Mouse (Mus musculus): Measurements from ENCODE around the gene Glrb.

Glrb gene

DNA sequence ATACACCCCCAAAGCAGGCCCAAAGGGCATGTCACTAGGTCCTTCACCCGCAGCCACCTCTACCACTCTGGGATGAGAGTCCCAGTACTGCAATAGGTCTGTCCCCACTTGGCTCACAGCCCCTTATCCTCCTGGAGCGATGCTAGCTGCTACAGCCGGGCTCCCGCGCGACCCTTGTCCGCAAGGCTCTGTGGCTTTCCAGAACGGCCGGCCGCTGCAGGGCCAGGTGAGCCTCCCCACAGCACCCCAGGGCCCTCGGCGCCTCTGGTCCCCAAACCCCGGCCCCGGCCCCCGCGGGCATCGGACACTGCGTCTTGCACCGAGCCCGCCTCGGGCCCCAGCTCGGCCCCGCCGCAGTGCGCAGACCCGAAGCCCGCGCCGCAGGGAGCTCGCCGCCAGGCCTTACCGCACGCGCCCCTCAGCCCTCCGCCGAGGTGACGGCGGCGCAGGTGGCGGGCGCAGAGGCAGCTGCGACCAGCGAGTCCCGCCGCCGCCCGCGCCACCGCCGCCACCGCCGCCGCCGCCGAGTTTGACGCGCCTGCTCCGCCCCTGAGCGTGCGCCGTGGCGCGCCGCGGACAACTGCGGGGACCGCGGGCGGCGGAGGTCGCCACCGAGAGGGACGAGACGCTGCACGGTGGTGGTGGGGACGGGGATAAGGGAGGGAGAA lies at the start of gene Glrb:
TSS of gene Glrb (minus strand) at position 550 of the 668 bp plus-strand sequence.
- DNase-seq (ENCODE audit: low spot score in 2 of 2) = peak; percentile 62 to 68

DNA sequence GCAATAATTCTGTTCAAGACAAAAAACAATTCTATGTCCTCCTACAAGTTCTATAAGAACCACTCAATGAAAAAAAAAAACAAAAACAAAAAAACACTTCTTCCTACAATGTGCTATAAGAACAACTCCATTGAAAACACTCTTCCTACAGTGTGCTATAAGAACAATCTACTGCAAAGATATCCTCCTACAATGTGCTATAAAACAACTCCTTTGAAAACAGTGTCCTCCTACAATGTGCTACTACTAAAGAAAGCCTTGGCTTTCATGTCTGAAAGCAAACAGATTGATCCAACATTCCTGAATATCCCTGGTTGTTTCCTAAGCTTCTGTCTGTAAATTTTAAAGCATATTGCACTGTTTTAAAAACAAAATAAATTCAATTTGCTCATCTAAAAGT lies 46.5 kb upstream of the Glrb start:
- DNase-seq (ENCODE audit: low spot score in 2 of 2) = no peak

DNA sequence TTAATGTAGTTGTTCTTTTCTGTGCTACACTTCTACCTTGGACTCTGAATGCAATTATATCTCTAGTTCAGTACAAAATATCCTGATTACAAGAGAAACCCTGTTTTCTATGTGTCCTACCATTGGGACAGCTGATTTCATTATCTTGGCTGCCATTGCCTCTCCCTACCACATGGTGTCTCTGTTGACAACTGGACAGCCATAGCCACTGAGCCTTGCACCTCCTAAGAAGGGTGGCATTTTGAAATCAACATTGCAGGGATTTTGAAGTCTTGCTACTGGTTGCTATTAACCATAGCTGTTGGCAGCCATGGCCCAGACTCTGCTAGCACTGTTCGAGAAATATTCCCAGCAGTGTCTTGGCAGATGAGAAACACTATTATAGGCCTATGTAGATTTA lies 45.1 kb upstream of the Glrb start:
- peak; percentile 59 to 69 for DNase-seq (ENCODE audit: low spot score in 2 of 2)

DNA sequence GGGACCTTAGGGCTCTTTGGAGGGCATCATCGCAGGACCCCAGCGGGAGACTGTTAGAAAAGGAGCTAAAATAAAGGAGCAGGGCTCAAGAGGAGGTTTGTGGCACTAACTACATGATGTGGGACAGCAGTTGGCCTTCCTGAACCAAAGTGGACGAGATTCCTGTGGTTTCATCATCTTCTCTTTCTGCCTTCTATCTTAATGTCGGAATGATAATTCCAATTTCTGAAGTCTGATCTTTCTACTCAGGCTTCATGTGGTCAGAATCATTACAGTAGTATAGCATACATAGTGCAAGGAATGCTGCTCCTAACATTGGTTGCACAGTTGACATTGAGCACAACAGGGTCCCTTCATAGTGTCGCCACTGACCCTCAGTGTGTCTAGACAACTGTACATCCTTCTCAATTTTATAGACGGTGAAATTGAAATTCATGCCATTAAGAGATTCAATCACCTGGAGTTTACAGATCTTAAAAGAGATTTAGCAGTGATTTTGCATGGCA lies 372 bp upstream of the Glrb start:
- DNase-seq (ENCODE audit: low spot score in 2 of 2) = no peak

DNA sequence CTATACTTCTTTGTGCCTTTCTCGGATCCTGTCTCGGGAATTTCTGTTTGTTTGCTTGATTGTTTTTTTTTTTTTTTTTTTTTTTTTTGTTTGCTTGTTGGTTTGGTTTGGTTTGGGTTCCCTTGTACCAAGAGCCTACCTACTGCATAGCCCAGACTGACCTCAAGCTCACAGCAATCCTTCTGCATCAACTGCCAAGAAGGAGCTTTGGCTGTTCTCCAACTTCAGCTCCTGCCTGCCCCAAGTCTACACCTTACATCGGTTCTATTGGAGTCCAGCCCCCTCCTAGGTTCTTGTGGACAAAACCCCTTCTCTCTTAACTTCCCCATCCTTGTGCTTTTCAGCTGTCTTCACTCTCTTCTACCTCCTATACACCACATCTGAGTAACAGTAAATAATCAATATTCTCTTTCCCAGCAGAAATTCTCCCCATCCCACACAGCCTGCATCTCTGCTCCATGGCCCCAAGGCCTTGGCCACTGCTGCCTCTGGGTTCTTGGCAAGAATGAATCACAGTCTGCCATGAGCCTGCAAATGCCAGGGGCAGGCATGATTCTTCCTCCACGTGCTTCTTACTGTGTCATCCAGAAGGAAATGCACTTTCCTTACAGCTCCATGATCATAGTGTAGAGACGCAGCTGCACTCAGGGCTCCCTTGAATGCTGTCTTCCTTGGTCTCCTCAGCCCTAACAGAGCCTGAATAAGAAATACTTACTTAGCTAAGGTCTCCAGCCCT lies 18.5 kb downstream of the Glrb start:
- no peak for DNase-seq (ENCODE audit: low spot score in 2 of 2)

DNA sequence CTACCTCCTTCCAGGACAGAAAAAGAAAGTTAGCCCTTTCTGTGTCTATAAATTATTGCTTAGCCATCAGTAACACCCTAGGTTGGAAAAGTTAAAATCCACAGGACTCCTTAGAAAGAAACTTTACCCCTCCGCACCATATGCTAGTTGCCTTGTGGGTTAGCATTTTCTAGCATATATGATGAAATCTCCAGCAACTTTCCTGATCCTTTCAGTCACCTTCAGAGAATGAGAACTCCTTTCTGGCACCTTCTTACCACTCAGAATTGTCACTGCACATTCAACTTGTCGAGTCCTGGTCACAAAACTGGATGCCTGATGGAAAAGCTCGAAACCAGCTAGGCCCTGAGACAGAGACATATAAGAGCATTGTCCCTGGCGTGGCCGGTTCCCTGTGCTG lies 19.1 kb downstream of the Glrb start:
- DNase-seq (ENCODE audit: low spot score in 2 of 2) = no peak

DNA sequence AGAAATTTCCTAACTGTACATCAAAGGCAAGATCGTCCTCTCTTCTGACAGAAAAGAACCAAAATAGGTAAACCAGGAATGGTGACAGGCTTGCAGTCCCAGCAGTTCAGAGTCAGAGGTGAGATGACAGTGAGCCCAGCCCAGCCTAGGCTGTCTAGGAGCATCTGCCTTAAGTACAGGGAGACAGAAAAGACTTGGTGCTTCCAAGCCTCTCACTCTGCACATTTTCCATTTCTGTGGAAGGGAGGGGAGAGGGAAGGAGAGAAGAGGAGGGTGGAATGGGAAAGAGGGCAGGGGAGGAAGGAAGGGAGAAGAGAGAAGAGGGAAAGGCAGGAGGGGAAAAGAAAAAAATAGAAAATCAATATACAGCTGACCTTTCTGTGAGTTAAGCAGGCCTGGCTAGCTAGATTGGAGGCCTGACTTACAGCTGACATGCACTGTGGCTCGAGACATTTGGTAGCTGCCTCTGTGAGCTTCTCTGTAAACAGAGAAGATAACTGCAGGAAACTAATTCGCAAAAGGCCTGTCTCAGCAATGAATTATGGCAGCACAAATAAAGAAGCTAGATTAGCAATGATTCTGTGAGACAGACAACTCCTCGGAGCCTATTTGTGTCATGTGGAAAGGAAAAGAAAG lies 20.3 kb downstream of the Glrb start:
- no peak for DNase-seq (ENCODE audit: low spot score in 2 of 2)

DNA sequence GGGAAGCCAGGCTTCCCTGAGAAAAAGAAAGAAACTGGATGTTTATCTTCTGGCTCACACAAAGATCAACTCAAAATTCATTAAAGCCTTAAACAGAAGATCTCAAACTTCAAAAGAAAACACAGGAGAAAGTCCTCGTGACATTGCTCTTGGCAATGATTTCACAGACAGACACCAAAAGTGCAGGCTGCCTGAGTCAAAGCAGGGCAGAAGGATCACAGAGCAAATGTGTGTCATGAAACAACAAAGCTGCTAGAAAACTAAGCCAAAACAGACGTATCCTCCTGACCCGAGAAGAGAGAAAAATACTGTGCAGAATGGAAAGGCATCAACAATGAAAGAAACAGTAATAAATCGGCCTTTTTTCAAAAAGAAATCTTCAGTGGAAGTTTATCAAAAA lies 22.4 kb downstream of the Glrb start:
- DNase-seq (ENCODE audit: low spot score in 2 of 2) = no peak

DNA sequence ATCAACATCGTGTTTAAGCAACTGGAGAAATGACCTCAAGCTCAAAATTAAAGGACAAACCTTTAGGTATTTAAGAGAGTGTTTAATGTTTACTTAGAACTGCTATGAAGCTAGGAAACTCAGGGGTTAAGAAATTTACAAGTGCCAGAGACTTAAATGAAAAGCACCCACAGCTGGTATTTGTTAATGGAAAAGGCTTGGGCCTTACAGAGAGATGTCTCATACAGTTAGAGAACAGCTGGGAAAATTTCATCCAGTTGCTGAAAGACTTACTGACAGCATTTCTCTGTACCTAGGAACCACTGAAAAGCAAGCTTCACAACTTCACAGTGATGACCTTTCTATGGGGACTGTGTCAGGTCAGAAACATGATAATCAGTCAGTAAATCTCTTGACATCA lies 28.3 kb downstream of the Glrb start:
- no peak for DNase-seq (ENCODE audit: low spot score in 2 of 2)

DNA sequence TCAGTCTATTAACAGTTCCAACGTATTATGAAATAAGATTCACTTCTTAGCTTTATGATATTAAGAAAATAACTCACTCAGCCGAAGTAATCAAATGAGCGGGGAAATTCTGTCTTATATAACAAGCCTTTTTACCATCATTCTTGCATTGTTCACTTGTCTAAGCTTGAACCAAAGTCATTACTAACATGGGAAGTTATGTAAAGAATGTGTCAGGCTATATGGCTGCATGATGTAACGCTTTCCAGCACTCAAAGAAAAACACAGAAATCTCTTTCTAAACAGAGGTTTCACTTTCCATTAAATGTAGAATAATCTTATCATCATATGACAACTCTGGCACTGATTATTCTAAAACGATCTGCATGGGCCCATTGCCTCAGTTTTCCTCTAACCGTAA lies 29.9 kb downstream of the Glrb start:
- DNase-seq (ENCODE audit: low spot score in 2 of 2) = no peak

DNA sequence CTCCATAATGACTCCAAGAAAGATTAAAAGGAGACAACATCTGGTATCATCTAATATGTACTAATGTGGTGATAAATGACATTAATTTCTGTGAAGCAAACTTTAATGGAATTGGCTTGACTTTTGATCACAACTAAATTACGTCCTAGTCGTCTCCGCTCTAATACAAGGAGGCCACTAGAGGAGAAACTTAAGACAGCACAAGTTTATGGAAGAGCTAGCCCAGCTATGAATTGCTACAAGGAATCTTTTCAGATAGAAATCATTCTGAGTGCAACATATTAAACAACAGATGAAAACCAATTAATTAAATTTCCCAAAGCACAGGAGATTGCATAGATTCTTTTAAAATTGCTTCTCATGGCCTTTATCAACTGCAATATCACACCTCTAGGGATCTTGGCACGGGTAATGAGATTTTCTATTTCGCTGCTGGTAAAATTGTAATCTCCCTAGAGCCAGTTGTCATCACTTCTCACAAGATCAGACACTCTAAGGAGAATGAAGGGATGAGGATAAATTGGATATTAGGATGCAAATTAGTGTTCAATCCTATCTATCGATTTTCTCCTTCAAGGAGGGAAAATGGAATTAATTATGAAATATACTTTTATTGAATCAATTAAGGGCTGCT lies 32.7 kb downstream of the Glrb start:
- no peak for DNase-seq (ENCODE audit: low spot score in 2 of 2)

DNA sequence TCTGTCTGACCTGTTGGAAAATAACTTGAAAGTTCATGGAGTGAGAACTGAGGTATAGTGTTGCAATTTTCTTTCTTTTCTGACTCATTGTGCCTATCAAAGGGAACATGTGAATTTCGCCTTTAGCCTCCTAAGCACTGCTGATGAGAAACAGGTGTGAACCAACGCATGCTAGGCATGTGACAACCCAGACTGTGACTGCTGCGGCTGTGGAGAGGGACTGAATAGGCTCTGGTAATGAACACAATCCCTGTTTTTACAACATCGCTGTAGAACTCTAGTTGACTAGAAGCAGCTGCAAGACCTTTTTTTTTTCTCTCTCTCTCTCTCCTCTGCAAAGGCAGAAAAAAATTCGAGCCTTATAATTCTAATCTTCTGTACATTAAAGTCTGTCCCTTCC lies 34.9 kb downstream of the Glrb start:
- no peak for DNase-seq (ENCODE audit: low spot score in 2 of 2)

DNA sequence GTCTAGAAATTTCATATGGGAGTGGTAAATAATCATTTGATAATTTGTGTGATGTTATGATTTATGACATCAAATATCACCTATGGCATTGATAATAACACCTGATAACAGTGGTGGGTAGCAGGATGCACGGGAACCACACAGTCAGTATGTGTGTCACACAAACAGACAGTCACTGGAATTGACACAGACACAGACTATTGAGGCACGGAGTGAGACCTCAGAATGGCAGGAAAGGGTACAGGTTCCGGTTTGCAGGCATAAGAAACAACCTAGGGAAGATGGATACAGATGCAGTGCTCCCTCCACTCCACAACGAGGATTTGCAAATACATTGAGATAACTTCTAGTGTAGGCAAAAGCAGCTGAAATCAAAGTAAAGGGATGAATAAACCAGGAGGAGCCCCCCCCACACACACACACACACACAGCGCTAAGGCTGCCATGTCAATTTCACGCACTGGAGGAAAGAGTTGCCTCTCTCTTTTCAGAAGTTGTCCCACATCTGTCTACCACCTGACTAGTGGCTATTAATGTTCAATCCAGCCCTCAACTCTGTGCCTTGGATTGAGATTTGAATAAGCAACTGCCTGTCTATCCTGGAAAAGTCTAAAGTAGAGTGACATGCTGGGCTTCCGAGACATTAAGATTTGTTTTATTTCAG lies 38.6 kb downstream of the Glrb start:
- DNase-seq (ENCODE audit: low spot score in 2 of 2) = no peak

DNA sequence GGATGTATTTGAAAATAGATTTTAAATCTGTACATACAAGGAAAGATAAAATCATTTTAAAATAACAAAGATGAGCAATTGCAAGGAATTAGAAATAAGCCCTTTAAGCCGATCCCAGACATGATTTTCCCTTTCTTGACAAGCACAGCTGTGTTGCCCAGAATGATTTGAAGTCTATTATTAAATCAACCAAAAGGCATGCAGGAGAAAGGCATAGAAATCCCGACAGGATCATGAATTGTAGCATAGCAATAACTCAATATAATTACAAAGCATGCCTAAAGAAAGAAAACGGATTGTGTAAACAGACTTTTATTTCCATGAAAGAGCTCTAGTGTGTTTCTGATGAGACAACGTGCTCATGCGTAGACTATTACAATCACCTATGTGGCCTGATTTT lies 39.4 kb downstream of the Glrb start:
- no peak for DNase-seq (ENCODE audit: low spot score in 2 of 2)

DNA sequence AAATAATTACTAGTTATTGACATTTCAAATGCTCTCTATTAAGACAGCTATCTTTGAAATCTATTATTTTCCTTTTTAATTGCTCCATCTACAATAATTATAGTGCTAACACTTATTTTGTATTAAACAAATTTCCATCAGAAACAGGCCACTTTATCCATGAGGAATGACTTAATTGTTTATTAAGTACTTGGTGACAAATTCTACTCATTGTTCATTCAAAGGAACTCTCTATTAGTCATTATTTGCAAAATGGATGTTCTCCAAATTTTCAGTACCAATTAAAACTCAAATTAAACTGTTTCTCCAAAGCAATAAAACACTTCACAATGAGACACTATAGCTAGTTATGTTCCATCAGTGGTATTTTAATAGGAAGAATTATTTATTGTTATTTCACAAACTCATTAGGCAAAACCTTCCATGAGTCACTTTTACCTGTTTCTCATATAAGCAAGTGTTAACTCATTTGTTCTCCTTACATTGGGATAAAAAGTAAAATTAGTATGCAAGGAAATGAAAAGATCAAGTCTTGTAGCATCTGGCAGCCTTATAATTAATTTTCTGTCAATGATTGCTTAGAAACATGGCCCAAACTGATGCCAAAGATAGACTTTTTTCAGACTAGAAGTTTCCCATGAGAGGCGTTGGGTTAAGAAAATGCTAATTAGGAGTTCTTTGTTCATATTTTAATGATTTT lies 41.8 kb downstream of the Glrb start:
- no peak for DNase-seq (ENCODE audit: low spot score in 2 of 2)

DNA sequence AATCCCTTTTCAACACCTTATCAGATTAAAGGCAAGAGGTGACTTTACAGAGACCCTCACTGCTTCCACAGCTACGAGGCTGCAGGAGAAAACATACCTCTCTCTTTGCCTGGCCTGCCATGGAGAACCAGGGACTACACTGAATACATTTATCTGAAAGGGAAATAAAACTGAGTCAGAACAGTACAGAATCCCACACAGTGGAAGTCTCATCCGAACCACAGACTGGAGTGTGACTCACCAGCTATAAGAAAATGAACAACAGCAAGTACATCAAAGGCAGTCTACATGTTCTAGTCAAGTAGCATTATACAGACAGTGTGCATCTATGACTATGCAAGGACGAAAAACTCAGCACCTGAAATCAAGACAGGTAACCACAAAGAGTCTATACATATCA lies 46.1 kb downstream of the Glrb start:
- DNase-seq (ENCODE audit: low spot score in 2 of 2) = peak; percentile 30 to 36

DNA sequence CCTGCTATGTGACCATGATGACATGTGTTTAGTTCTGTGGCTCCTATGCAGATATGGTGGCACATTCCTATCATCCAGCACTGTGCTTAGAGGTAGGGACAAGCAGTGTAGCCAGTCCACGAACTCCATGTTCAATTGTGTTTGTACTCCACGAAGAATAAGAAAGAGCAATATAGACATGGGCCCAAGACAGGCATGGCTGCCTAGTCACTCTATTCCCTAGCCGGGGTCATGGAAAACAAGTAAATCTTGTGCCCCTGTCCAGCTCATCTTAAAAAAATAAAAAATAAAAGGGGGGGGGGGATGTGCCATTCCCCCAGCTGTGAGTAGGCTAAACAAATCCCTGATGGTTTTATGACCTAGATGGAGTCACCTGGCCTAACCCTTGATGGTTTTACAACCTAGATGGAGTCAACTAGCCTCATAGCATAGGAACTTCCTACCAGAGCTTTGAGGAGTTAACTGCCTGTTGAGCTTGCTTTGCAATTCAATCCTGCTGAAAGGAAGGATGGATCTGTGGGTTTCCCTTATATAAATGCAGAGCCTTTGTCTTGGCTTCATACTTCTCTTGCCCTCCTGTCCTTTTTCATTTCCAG lies 60.5 kb downstream of the Glrb start:
- no peak for DNase-seq (ENCODE audit: low spot score in 2 of 2)

DNA sequence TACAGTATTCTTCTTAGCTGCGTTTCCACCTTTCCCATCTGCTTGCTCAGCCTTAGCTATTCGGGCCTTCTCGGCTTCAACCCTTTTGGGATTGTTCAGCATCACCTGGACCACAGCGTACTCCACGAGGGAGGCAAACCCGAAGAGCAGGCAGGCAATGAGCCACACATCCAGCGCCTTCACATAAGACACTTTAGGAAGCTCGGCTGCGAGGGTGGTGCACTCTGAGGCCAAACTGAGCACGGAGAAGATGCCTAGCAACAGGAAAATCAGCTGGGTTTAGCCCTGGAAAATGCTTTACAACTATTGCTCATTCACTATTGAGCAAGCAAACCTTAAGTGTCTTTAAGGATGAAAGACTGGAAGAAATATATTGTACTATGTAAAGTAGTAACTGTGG lies 62.5 kb downstream of the Glrb start:
- peak in 1 of 2 experiments; percentile 27 for DNase-seq (ENCODE audit: low spot score in 2 of 2)

DNA sequence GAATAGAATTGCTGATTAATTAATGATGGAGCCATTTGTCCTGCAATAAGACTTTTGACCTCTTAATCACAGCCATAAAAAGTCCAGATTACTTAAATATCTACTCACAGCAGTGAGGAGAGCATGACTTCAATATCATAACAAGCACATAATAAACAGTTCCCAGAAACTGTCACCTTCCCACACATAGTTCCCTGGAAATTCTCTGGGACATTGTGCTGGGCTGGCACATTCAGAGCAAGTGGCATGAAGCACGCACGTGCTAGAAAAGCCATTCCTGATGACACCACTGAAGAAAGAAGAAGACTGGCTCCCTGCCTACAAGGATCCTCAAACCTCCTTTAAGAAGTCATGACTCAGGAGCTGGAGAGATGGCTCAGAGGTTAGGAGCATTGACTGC lies 67.8 kb downstream of the Glrb start:
- peak in 1 of 2 experiments; percentile 8 for DNase-seq (ENCODE audit: low spot score in 2 of 2)

DNA sequence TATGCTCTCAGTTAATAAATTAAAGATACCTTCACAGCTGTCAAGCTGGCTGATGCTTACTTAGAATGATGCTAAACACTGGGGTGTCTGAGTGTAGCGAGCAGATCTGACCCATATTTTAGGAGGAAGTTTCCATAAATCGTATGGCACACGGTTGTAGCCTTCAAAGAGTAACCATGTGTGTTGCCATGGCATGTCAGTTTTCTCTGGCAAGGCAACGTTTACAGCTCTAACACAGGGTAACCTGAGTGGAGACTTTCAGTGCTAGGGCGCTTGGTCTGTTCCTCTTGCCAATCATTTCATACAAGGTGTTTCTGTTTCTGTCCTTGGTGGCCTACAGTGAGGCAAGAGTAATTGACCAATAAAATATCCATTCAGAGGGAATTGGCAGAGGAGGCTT lies 73.6 kb downstream of the Glrb start:
- DNase-seq (ENCODE audit: low spot score in 2 of 2) = no peak

DNA sequence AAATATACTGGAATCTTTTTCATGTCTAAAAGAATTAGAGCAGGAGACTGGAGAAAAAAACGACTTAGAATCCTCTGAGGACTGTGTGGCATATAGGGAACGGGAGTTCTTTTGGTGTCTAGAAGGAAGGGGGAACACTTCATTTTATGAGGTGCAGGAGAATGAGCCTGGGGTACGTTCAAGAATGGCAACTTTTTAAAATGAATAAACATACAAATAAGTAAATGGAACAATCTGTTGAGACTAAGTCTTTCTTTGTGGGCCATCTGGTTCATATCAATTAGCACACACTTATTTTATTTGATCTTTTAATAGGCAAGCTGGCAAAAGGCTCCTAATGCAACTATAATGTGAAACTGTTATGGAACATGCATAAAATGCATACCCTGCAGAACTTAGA lies 75.9 kb downstream of the Glrb start:
- no peak for DNase-seq (ENCODE audit: low spot score in 2 of 2)
